Mouse (Mus musculus) heart, adult 18-20 months (tissue): ENCODE data around the gene Ccdc146. TPM values are rescaled to one million over a fixed set of nuclear protein-coding genes. Genes with fewer than 3 reads are reported as not detected.
"Not testable (repeated sequence)": the region's sequence is repeated elsewhere in the genome, so short reads cannot be mapped to it uniquely, and the experiment has no call there.

ENCODE experiments used
- DNase-seq, 2 experiments: peaks; one replicate each; pipeline ENCODE4 v3.0.0; 2021 to 2022; ENCODE audit warnings: mixed read lengths in 1 of 2
- total RNA-seq, 2 experiments: library from RNA; stranded (reverse); gene quantifications; 2 replicates each; pipeline ENCODE4 v1.2.3; 2021

Ccdc146 gene
- total RNA-seq, 2 experiments from 2014 or later = 3.4 to 4.4 TPM

DNA sequence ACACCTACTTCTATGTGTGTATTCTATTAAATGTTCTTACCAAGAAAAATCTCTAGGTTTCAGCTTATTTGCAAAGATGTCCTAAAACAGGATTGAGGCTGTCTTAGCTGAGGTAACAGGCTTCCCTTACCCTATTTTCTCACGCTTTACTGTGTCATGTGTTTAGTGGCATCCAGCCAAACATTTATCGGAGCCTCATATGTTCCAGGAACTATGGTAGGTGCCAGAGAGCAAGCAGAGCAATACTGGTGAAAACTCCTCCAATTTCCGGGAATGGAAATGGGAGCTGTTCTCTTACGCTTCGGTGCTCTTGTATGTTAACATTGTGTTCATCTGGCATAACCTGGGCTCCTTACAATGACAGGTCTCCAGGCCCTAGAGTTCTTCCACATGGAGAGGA is 92.8 kb downstream of the Ccdc146 start:
- DNase-seq = peak; percentile 59 to 64

GRCm38 (mm10) chr5:21329672-21330665 is 94.5 kb downstream of the Ccdc146 start:
- peak; percentile 50 to 52 for DNase-seq

DNA sequence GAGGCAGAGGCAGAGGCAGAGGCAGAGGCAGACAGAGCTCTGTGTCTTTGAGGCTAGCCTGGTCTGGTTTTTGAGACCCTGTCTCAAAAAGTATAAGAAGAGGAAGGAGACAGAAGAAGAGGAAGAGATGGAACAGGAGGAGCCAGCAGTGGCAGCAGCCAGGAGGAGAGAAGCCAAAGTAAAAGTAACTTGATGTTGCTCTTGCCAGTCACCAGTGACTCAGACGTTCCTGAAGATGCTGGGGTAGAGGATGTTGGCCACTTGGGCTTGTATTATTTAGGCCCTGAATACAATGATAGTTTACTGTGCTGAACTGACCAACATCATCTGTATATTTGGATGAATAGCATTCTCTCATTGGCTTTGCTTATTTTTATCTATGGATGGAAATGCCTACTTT is 95.9 kb downstream of the Ccdc146 start:
- DNase-seq = peak in 1 of 2 experiments; percentile 33

DNA sequence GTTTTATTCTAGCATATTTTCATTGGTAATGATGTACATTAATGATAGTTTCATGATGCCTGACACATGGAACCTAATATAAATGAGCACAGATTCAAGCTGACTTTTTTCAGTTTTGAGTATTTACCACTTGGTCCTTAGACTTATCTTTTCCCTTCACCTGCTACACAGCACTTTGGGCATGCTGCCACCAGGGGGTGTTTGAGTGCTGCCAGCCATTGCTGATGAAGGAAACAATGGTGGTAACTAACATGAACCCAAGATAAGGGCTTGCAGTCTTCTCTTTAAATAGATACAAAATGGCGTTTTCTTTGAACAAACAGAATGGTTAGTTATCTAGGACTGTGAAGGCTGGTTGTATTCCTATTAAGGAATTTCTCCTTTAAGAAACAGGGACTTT is 98.0 kb downstream of the Ccdc146 start:
- DNase-seq = peak; percentile 63 to 83

GRCm38 (mm10) chr5:21320138-21320537 is 104.3 kb downstream of the Ccdc146 start:
- DNase-seq = no peak

DNA sequence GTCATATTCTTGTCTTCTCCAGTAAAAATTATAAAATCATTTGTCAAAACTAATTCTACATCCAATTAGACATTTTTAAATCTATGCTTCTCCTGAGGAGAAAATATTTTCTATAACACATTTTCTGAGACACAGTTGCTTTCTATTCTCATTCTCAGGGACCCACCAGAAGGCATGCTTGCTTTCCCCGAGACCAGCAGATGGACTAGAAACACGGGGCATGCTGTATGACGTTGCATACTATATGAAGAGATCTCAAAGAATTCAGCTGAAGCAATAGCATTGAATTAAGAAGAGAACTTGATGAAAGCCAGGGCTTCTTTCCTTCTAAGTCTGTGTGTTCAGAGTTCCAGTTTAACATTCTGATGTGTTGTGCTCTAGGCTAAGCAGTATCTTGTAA is 109.8 kb downstream of the Ccdc146 start:
- no peak for DNase-seq

DNA sequence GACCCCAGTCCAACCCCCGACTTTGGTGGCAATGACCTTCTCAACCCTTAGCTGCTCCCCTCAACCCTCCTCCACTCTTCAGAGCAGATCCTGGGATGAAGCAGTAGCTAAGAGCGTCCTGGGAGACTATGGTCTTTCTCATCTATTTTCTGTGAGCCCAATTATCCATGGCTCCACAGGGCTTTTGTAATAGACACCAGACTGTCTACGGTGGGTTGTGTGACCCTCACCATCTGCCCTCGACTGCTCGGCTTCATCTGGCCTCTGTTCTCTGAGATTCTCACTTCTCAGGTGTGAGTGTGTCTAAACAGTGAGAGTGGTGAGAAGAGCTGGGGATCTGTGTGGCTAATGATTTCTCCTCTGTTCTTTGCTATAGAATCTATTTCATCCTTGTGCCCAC is 117.3 kb downstream of the Ccdc146 start:
- DNase-seq = no peak

DNA sequence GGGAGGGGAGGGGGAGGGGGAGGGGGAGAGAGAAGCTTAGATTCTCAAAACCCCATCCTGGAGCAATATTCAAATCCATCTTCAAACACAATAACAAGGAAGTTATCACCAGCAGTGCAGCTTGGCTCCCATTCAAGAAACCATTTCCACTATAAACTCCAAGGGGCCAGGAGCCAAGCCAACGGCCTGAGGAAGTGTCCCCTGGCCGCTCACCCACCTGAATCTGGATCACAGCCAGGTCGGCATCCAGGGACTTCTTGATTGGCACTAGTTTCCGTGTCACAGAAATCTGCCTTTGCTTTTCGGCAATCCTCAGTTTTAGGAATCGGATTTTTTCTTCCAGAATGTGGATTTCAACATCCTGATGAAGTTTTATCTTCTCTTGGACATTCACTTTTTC is 123.5 kb downstream of the Ccdc146 start:
- peak; percentile 35 to 43 for DNase-seq

DNA sequence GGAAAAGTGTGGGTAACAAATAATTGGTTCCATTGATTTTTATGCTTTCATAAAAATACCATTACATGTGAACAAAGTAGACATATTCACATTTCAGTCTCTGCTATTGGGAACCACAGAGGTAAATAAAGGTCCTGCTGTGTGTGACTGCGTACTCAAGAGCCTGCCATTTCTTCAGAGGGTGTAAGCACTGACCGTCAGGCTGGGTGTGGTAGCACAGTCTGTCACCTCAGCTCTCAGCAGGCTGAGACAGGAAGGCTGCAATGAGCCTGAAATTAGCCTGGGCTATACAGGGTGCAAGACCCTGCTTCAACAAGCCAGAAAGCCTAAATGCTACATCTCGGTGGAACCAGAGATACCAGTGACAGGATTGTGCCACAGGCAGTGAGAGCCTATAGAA is 124.4 kb downstream of the Ccdc146 start:
- no peak for DNase-seq

GRCm38 (mm10) chr5:21299076-21299755 is 125.3 kb downstream of the Ccdc146 start:
- DNase-seq = no peak

DNA sequence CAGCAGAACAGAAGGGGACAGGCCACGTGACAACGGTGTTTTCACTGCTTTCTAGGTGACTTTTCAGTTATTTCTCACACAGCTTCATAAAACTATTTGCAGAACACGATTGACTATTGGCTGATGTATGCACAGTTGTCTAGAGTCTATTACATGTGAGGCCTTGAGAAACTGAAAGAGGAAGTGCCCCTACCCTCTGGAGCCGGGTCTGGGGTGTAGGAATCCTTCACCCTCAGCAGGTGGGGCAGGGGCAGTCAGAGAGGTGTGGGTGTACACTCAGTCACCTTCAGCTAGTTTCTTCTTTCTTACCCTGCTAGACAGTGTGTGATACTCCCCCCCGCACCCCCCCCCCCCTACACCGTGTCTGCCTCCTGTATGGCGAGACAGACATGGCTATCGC is 128.8 kb downstream of the Ccdc146 start:
- DNase-seq = no peak

DNA sequence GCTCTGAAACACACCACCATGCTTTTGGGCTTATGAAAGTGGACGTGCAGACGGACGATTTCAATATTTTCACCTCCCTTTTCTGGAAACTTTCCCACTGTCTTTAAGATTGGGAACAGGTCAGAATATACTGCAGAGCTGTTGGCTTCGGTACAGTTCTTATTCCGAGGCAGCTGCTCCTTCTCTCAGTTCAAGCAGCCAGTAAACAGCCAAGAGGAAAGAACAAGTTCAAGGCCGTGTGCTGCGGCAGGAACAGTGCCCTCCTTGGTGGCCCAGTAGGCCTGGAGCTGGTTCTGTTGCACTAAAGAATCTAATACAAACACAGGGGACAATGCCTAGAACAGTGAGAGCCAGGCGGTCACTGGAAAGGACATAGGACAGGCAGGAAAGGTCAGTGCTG is 133.9 kb downstream of the Ccdc146 start:
- DNase-seq = no peak

DNA sequence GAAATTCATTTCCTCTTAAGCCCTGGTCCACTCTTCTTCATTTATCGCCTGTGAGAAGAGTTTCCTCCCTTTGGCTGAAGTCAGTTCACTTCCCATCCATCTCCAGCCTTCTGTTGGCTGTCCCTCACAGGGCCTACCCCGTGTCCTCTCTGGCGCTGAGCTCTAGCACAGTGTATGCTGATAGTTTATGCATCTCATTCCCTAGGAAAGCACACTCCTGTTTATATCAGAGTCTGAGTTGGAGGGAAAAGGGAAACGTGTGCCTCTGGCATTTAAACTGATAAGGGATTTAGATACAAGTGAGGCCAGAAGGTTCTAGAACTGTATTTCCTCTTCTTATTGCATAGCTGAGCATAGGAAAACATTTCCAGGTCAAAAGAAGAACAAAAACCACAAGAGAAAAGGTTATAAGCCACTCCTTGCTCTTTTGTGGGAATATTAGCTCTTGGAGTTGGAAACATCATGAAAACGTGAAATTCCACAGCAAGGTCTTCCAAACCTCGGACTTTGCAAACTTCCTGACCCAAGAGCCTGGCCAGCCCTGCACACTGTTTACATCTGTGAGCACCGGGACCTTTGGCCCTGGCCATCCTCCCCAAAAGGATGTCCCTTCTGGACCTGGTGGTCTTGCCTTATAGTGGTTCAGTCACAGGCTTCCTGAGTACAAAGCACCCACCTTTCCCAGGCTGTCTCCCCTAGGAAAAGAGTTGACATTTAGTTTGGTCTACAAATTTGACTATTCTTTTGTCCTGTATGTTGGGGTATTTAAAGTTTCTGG is 135.6 kb downstream of the Ccdc146 start:
- DNase-seq = peak in 1 of 2 experiments; percentile 30

- peak; percentile 66 to 74 for DNase-seq
Measured at GRCm38 (mm10) chr5:21283356-21284062, 141.0 kb downstream of the Ccdc146 start.

GRCm38 (mm10) chr5:21277685-21278084 is 146.8 kb downstream of the Ccdc146 start:
- DNase-seq = not testable (repeated sequence)

DNA sequence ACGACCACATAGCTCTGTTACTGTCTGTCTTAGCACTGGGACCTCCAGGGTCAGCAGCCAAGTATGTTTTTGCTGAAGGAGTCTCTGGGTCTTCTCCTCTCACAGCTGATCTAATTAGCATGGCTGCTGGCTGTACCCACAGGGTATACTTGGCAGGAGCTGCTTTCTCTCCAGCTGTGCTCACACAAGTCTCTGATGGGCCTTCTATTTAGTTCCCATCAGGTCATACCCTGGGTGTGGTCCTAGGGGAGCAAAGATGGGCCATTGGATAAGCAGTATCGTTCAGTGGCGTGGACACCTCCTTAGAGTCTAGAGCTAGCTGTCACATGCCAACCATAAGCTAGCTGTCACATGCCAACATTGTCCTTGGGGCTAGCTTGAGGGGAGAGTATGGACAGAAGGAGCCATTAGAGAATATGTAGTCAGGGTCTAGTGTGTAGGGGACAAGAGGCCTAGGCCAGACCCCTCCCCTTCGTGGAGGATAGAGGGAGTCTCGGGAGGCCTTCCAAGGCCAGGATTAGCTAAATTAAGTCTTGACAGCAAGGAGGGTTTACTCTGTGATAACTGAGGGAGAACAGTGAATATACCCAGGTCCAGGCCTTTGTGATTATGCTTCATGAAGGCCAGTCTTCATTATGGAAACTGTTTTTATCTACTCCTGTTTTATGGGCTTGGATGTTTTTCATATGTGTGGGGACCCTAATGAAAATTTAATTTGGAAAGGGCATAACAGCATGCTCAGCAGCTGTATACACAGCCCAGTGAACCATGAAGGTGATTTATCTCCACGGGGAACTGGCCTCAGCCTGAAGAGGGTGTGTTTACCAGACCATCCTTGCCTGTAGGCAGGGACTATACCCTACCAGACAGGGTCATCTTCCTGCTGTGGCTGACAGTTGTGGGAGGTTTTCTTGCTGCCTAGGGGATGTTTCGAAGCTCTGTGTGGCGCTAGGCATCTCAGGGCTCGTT is 152.8 kb downstream of the Ccdc146 start:
- DNase-seq = peak; percentile 38 to 44

DNA sequence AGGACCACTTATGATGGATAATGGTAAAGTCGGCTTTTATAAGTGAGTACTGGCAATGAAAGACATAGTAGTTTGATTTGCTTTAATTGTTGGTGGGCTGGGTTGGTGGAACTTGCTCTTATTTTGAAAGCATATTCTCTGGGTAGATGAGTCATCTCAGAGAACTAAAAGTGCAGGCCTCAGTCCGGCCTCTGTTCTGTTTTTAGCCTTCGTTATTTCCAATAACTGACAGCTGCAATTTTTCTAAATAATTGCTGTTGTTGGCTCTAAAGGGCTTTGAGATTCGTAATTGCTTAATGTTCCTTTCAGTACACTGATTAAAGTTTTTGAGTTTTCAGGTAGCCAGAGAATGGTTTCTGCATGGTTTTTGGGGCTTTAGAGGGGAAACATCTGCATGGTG is 153.7 kb downstream of the Ccdc146 start:
- peak; percentile 49 to 62 for DNase-seq

- peak; percentile 72 to 88 for DNase-seq
Measured at GRCm38 (mm10) chr5:21269446-21269845, 155.0 kb downstream of the Ccdc146 start.

- peak; percentile 57 to 79 for DNase-seq
Measured at GRCm38 (mm10) chr5:21267090-21267489, 157.4 kb downstream of the Ccdc146 start.

DNA sequence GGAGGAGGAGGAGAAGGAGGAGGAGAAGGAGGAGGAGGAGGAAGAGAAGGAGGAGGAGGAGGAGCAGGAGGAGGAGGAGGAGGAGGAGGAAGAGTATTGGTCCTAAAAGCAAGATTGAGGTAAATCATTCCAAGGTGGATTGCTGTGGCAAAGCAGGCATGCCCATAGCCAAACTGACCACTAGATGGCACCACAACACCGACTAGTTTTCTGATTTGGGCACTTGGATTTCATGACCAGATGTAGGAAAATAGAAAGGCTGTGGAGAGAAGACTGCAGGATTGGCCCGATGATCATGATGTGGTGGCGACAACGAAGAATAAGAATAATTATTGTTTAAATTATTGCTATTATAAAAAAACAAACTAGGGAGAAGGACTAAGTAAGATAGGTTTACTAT is 159.4 kb downstream of the Ccdc146 start:
- peak; percentile 78 to 93 for DNase-seq
